Mouse (Mus musculus) mesoderm, embryonic 11.5 days (tissue): ENCODE data around the gene Gli3.

ENCODE experiments used
- DNase-seq: peaks from one replicate; pipeline ENCODE4 v3.0.0-alpha.2; 2012; ENCODE audit warnings: low read depth, low spot score

The Gli3 gene

GRCm38 (mm10) chr13:15550731-15551130 lies 87.7 kb downstream of the Gli3 start:
- no peak for DNase-seq

- DNase-seq, result no peak
These were observed 89.0 kb downstream of the Gli3 start for GRCm38 (mm10) chr13:15552009-15552408.

- DNase-seq, result no peak
These were observed 93.6 kb downstream of the Gli3 start for GRCm38 (mm10) chr13:15556646-15557098.

GRCm38 (mm10) chr13:15561441-15561840 lies 98.4 kb downstream of the Gli3 start:
- DNase-seq, result no peak

GRCm38 (mm10) chr13:15570908-15571568 lies 108.0 kb downstream of the Gli3 start:
- no peak for DNase-seq

DNA sequence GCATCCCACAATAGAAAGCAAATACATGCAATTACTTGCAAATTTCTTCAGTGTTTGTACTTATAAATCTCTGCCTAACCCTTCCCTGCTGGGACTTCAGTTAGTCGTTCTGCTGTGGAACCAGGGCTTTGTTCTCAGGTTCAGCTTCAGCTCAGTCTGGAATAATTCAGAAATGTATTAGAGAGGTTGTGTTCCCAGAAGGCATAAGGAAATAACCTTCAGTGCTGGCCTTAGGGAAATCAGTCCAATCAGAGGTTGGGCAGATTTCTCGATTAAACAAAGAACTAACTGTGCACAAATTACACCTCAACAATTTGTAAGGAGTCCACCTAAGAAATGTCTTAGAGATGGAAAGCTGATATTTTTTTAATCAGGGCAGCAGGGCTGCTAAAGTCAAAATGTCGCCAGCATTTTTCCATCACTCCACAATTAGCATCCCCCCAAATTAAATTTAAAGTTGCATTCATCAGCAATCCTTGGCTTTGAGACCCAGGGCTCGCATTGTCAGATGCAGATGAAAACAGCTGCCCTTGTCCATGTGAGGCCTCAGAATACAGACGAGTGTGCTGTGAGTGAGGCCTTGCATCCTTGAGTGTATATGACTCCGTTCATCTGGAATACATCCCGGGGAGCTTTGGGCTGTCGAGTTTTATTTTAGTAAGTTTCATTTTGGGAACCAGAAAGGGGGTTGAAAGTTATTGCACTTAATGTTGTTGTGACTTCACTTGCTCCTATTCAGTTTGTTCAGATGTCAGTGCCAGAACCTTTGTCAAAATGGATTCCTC lies 114.3 kb downstream of the Gli3 start:
- DNase-seq, result no peak

- no peak for DNase-seq
These were observed 117.4 kb downstream of the Gli3 start for GRCm38 (mm10) chr13:15580458-15580857.

GRCm38 (mm10) chr13:15585941-15586340 lies 122.9 kb downstream of the Gli3 start:
- DNase-seq, result no peak

GRCm38 (mm10) chr13:15588278-15589272 lies 125.5 kb downstream of the Gli3 start:
- peak; percentile 60 for DNase-seq

- no peak for DNase-seq
These were observed 127.4 kb downstream of the Gli3 start for GRCm38 (mm10) chr13:15590326-15590933.

DNA sequence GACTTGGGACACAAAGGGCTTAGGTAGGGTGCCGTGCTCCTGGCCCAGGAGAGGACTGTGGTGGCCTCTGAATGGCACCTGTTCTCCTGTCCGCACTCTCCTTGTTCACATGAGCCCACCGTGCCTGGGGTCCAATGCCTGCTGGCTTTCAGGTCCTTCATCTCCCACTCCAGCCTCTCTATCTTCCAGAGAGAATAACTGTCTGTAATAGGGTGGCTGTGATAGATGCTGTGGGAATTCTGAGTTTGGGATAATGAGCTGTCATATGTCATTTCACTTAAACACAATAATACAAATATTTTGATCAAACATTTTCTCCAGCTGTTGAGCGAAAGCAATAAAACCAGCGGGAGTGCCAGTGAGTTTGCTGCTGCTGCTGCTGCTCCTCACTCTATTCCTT lies 133.6 kb downstream of the Gli3 start:
- no peak for DNase-seq

DNA sequence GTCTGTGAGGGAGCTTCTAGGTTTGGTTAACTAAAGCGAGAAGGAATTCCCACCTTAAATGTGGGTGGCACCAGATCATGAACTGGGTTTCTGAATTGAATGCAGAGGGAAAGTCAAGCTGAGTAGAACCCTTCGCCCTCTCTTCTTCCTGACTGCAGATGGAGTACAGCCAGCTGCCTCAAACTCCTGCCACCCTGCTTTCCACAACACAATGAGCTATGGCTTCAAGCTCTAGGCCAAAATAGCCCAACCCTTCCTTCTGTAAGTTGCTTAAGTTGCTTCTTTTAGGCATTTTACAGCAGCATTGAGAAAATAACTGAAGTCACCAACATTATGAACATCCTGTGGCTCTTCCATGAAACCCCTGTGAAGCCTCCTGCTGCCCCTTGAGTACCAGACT lies 136.7 kb downstream of the Gli3 start:
- no peak for DNase-seq

- DNase-seq, result no peak
These were observed 139.1 kb downstream of the Gli3 start for GRCm38 (mm10) chr13:15602161-15602560.

DNA sequence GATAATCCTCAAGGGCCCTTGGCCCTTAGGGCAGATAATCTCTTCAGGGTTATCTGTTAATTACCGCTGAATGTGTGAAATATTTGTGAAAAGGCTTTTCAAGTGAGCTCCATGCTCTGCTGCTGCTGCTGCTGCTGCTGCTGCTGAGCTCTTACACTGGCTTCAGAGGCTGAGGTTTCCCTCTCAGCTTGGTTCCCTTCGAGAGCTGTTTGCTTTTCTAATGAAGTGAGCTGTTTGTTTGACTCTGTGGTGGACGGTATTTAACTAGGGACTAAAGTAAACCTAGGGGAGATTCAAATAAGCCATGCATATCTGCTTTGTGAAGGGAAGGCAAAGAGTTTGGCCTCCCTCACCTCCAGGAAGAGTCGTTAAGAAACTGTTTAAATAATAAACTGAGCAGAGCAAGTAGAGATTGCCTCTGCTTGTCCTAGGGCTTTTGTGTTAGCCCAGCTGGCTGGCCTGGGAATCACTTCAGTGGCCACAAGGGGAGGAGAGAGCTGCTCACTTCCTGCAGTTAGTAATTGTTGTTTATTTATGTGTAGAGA lies 139.7 kb downstream of the Gli3 start:
- peak; percentile 40 for DNase-seq

GRCm38 (mm10) chr13:15604074-15604473 lies 141.0 kb downstream of the Gli3 start:
- DNase-seq, result no peak

DNA sequence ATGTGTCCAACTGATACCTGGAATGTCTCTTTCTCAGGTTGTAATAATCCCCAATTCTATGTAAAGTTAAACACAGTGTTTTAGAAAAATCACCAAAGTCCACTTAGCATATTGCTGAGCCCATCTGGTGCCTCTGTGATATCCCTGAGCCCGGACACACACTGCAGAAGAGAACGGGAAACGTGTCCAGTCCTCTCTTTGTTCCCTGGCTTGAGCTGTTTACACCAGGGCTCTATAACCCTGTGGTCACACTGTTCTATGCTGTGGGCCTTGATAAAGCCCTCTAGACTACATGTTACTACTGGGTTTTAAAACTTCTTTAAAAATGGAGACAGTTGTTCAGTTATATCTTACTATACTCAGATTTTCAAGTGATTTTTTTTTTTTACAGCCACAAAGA lies 154.4 kb downstream of the Gli3 start:
- no peak for DNase-seq

DNA sequence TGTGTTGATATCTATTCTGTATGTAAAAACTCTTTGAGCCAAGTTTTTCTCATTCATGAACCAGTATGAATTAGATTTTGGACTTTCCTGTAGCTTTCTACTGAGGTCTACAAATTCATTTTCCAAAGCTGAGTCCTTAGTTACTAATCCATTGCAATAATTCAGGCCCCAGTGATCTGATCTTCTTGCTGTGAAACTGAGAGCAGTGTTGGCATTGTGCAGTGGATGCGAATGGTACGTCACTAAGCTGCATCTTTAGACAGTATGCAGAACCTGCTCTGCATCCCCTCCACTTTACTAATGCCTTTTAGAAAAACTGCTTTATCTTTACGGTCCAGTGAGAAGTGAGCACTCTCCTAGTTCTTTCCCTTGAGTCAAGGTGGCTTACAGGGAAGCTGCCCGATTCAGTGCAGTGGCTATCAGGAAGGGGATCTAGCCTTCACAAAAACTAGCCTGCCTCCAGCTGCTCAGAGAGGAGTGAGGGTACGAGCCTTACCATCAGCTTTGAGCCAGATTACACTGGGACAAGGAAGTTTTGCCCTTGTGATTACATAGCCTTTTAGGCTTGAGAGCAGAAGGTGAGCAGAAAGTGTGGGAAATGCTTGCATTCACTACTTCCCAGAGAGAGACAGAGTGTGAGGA lies 155.1 kb downstream of the Gli3 start:
- DNase-seq, result no peak

DNA sequence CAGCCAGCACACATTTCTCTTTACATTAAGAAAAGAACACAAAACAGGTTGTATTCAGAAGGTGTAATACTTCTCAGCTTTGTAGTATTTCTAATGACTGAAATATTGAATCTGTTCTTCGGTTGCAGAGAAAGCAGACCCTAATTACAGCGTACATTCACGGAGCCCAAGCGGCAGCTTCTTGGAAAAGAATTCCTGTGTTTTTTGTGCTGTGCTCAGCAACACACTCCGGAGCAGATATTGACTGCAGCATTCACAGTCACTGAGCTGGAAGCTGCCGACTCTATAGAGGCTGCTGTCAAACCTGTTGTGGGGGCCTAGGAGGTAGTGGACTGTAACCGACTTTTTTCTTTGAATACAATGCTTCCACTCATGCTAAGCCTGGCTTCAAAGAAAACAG lies 158.0 kb downstream of the Gli3 start:
- DNase-seq, result no peak

- DNase-seq, result peak; percentile 44
These were observed 161.7 kb downstream of the Gli3 start for GRCm38 (mm10) chr13:15624490-15625353.

DNA sequence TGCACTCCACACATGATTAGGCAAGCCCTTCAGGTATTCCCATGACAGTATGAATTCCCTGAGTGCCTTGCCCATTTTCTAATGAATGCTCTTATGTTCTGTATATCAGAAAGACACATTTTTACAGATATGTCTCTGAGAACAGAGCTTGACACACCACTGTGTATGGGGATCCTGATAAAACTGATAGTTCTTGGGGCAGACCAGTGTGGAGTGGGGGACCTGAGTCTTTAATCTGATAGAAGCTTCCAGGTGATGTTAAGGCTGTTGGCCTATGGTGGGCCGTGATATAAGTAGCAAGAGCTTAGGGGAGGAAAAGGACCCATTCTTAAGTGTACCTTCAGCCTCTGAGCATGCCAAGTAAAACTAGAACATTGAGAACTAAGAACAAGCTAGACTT lies 178.5 kb downstream of the Gli3 start:
- no peak for DNase-seq
